Mouse (Mus musculus): ENCODE results near the gene Rrp7a.

GRCm38 (mm10) chr15:83106426-83106825, 16.2 kb downstream of the Rrp7a start:
- no peak for TF ChIP-seq CEBPB (IDR thresholded peaks at IDR 0.05; ENCODE audit: low read depth)
- no peak for TF ChIP-seq CTCF (IDR thresholded peaks at IDR 0.05; ENCODE audit: control insufficient read depth, insufficient read depth, insufficient read length)
- no peak for TF ChIP-seq MAX (IDR thresholded peaks at IDR 0.05)
- TF ChIP-seq MYOG (IDR thresholded peaks at IDR 0.05; ENCODE audit: control insufficient read depth, extremely low read depth, insufficient read length), result no peak
